Mouse (Mus musculus) spleen, adult 2 months (tissue): ENCODE measurements around the gene Nrarp.

ENCODE experiments used
- CTCF ChIP-seq: fragments of 200-500 bp; IDR thresholded peaks from 2 replicates; pipeline ENCODE4 v1.5.1; 2011; ENCODE audit warnings: mild to moderate bottlenecking, inconsistent platforms; ENCODE audit not compliant: insufficient read depth, insufficient read length, insufficient replicate concordance; ENCODE audit errors: extremely low read depth
- POLR2A ChIP-seq: fragments of 200-500 bp; IDR thresholded peaks from 2 replicates; pipeline ENCODE4 v1.6.1; 2011; ENCODE audit warnings: low read depth, low read length, inconsistent platforms

- TF ChIP-seq CTCF (no peak), POLR2A (no peak)
Measured at GRCm38 (mm10) chr2:25197191-25197590, 16.6 kb downstream of the Nrarp start.
